Mouse (Mus musculus) megakaryocyte-erythroid progenitor cell, adult 5-6 weeks (primary cell): Measurements from ENCODE around the gene Dot1l. TPM values are rescaled to one million over a fixed set of nuclear protein-coding genes. Genes with fewer than 3 reads are reported as not detected.

Experiments
- total RNA-seq, 2 experiments: library from RNA; stranded (forward) in 1 of 2; stranded (reverse) in 1 of 2; fragments of 200-1000, 215-1000 nt in 1 of 2; fragments of >200 nt in 1 of 2; fragmentation: Nextera tagmentation in 1 of 2; gene quantifications; 2 replicates each; pipeline ENCODE4 v1.2.3; 2014 to 2017

Gene Dot1l
- total RNA-seq, 2 experiments from 2014 or later = 14.0 to 83.2 TPM

Other genes starting within 250 kb of the Dot1l start
- not detected in 2 replicates for gene Atp8b3, start 216.1 kb upstream of the Dot1l start, total RNA-seq (2014; fragmentation: Nextera tagmentation)
- not detected in 2 replicates for gene Atp8b3, start 216.1 kb upstream of the Dot1l start, total RNA-seq (2017)
- gene Rexo1, start 193.6 kb upstream of the Dot1l start, total RNA-seq (2014; fragmentation: Nextera tagmentation) = 52.1 and 57.1 TPM in 2 replicates
- 9.8 and 15.3 TPM in 2 replicates for gene Rexo1, start 193.6 kb upstream of the Dot1l start, total RNA-seq (2017)
- 21.0 and 24.9 TPM in 2 replicates for gene Klf16, start 177.9 kb upstream of the Dot1l start, total RNA-seq (2014; fragmentation: Nextera tagmentation)
- 7.2 and 14.6 TPM in 2 replicates for gene Klf16, start 177.9 kb upstream of the Dot1l start, total RNA-seq (2017)
- 55.0 and 63.1 TPM in 2 replicates for gene Abhd17a, start 164.9 kb upstream of the Dot1l start, total RNA-seq (2014; fragmentation: Nextera tagmentation)
- 13.7 and 19.4 TPM in 2 replicates for gene Abhd17a, start 164.9 kb upstream of the Dot1l start, total RNA-seq (2017)
- gene Scamp4, start 152.3 kb upstream of the Dot1l start, total RNA-seq (2014; fragmentation: Nextera tagmentation) = 56.1 and 71.8 TPM in 2 replicates
- 12.7 and 23.3 TPM in 2 replicates for gene Scamp4, start 152.3 kb upstream of the Dot1l start, total RNA-seq (2017)
- gene Adat3, start 152.3 kb upstream of the Dot1l start, total RNA-seq (2014; fragmentation: Nextera tagmentation) = 2.7 and 9.1 TPM in 2 replicates
- gene Adat3, start 152.3 kb upstream of the Dot1l start, total RNA-seq (2017) = 11.0 TPM in 1 of 2 replicates, not detected in the other
- 0.68 and 1.6 TPM in 2 replicates for gene Gm49322, start 149.2 kb upstream of the Dot1l start, total RNA-seq (2014; fragmentation: Nextera tagmentation)
- gene Gm49322, start 149.2 kb upstream of the Dot1l start, total RNA-seq (2017) = 0.08 and 0.42 TPM in 2 replicates
- gene Csnk1g2, start 132.4 kb upstream of the Dot1l start, total RNA-seq (2014; fragmentation: Nextera tagmentation) = 70.2 and 93.3 TPM in 2 replicates
- gene Csnk1g2, start 132.4 kb upstream of the Dot1l start, total RNA-seq (2017) = 117 and 120 TPM in 2 replicates
- 27.4 and 32.0 TPM in 2 replicates for gene Btbd2, start 98.1 kb upstream of the Dot1l start, total RNA-seq (2014; fragmentation: Nextera tagmentation)
- gene Btbd2, start 98.1 kb upstream of the Dot1l start, total RNA-seq (2017) = 11.8 and 14.8 TPM in 2 replicates
- 149 and 158 TPM in 2 replicates for gene Mknk2, start 77.1 kb upstream of the Dot1l start, total RNA-seq (2014; fragmentation: Nextera tagmentation)
- gene Mknk2, start 77.1 kb upstream of the Dot1l start, total RNA-seq (2017) = 78.4 and 117 TPM in 2 replicates
- 22.8 and 29.1 TPM in 2 replicates for gene Mob3a, start 53.2 kb upstream of the Dot1l start, total RNA-seq (2014; fragmentation: Nextera tagmentation)
- 30.5 and 38.6 TPM in 2 replicates for gene Mob3a, start 53.2 kb upstream of the Dot1l start, total RNA-seq (2017)
- gene Izumo4, start 53.0 kb upstream of the Dot1l start, total RNA-seq (2014; fragmentation: Nextera tagmentation) = 22.8 and 26.4 TPM in 2 replicates
- 3.0 and 4.5 TPM in 2 replicates for gene Izumo4, start 53.0 kb upstream of the Dot1l start, total RNA-seq (2017)
- 54.1 and 79.5 TPM in 2 replicates for gene Ap3d1, start 12.9 kb upstream of the Dot1l start, total RNA-seq (2014; fragmentation: Nextera tagmentation)
- gene Ap3d1, start 12.9 kb upstream of the Dot1l start, total RNA-seq (2017) = 36.6 and 37.8 TPM in 2 replicates
- 97.7 and 118 TPM in 2 replicates for gene Sf3a2, start 43.0 kb downstream of the Dot1l start, total RNA-seq (2014; fragmentation: Nextera tagmentation)
- 24.1 and 27.1 TPM in 2 replicates for gene Sf3a2, start 43.0 kb downstream of the Dot1l start, total RNA-seq (2017)
- gene Plekhj1, start 43.4 kb downstream of the Dot1l start, total RNA-seq (2014; fragmentation: Nextera tagmentation) = 114 and 155 TPM in 2 replicates
- 41.1 and 51.5 TPM in 2 replicates for gene Plekhj1, start 43.4 kb downstream of the Dot1l start, total RNA-seq (2017)
- 0.59 TPM in 1 of 2 replicates, not detected in the other for gene Amh, start 50.0 kb downstream of the Dot1l start, total RNA-seq (2014; fragmentation: Nextera tagmentation)
- not detected in 2 replicates for gene Amh, start 50.0 kb downstream of the Dot1l start, total RNA-seq (2017)
- not detected in 2 replicates for gene Jsrp1, start 58.3 kb downstream of the Dot1l start, total RNA-seq (2014; fragmentation: Nextera tagmentation)
- gene Jsrp1, start 58.3 kb downstream of the Dot1l start, total RNA-seq (2017) = not detected in 2 replicates
- gene Oaz1, start 71.5 kb downstream of the Dot1l start, total RNA-seq (2014; fragmentation: Nextera tagmentation) = 1,436 and 1,526 TPM in 2 replicates
- gene Oaz1, start 71.5 kb downstream of the Dot1l start, total RNA-seq (2017) = 220 and 353 TPM in 2 replicates
- 1.6 TPM in 1 of 2 replicates, not detected in the other for gene Lingo3, start 88.8 kb downstream of the Dot1l start, total RNA-seq (2014; fragmentation: Nextera tagmentation)
- not detected in 2 replicates for gene Lingo3, start 88.8 kb downstream of the Dot1l start, total RNA-seq (2017)
- gene Lsm7, start 100.0 kb downstream of the Dot1l start, total RNA-seq (2014; fragmentation: Nextera tagmentation) = 291 and 326 TPM in 2 replicates
- 401 and 445 TPM in 2 replicates for gene Lsm7, start 100.0 kb downstream of the Dot1l start, total RNA-seq (2017)
- 116 and 117 TPM in 2 replicates for gene Sppl2b, start 100.1 kb downstream of the Dot1l start, total RNA-seq (2014; fragmentation: Nextera tagmentation)
- gene Sppl2b, start 100.1 kb downstream of the Dot1l start, total RNA-seq (2017) = 45.6 and 65.4 TPM in 2 replicates
- gene Tmprss9, start 116.6 kb downstream of the Dot1l start, total RNA-seq (2014; fragmentation: Nextera tagmentation) = 0.22 TPM in 1 of 2 replicates, not detected in the other
- not detected in 2 replicates for gene Tmprss9, start 116.6 kb downstream of the Dot1l start, total RNA-seq (2017)
- gene Timm13, start 145.8 kb downstream of the Dot1l start, total RNA-seq (2014; fragmentation: Nextera tagmentation) = 206 and 233 TPM in 2 replicates
- gene Timm13, start 145.8 kb downstream of the Dot1l start, total RNA-seq (2017) = 27.7 and 49.2 TPM in 2 replicates
- 14.9 and 24.4 TPM in 2 replicates for gene Lmnb2, start 163.0 kb downstream of the Dot1l start, total RNA-seq (2014; fragmentation: Nextera tagmentation)
- 24.0 and 29.0 TPM in 2 replicates for gene Lmnb2, start 163.0 kb downstream of the Dot1l start, total RNA-seq (2017)
- not detected in 2 replicates for gene Gadd45b, start 174.9 kb downstream of the Dot1l start, total RNA-seq (2014; fragmentation: Nextera tagmentation)
- 7.5 and 8.7 TPM in 2 replicates for gene Gadd45b, start 174.9 kb downstream of the Dot1l start, total RNA-seq (2017)